Mouse (Mus musculus) heart, embryonic 10.5 days (tissue): ENCODE results near the gene Tpst1. TPM values are rescaled to one million over a fixed set of nuclear protein-coding genes. Genes with fewer than 3 reads are reported as not detected.

Source experiments
- DNase-seq: peaks from one replicate; pipeline ENCODE4 v3.0.0-alpha.2; 2017; ENCODE audit warnings: low spot score
- H3K27ac ChIP-seq: fragments of 300-500 bp; sonication (generic); 2 replicates; pipeline ENCODE4 v1.5.1; 2016; ENCODE audit warnings: mild to moderate bottlenecking
- H3K27me3 ChIP-seq: fragments of 300-500 bp; sonication (generic); 2 replicates; pipeline ENCODE4 v1.6.1; 2016; ENCODE audit warnings: mild to moderate bottlenecking; ENCODE audit not compliant: poor library complexity, insufficient read depth, severe bottlenecking
- H3K36me3 ChIP-seq: fragments of 300-500 bp; sonication (generic); 2 replicates; pipeline ENCODE4 v1.6.1; 2016; ENCODE audit warnings: mild to moderate bottlenecking, moderate library complexity
- H3K4me1 ChIP-seq: fragments of 300-500 bp; sonication (generic); 2 replicates; pipeline ENCODE4 v1.6.1; 2016; ENCODE audit warnings: mild to moderate bottlenecking
- H3K4me3 ChIP-seq: fragments of 300-500 bp; sonication (generic); 2 replicates; pipeline ENCODE4 v1.5.1; 2016; ENCODE audit warnings: mild to moderate bottlenecking, moderate library complexity
- H3K9me3 ChIP-seq: fragments of 300-500 bp; sonication (generic); 2 replicates; pipeline ENCODE4 v1.6.1; 2016; ENCODE audit warnings: mild to moderate bottlenecking, moderate library complexity
- whole genome bisulfite sequencing: fragments of 180-500 bp; shearing (Covaris S2); methylation state at CpG from one replicate; pipeline ENCODE4 v1.1.7; 2016; 5-methylcytosine and 5-hydroxymethylcytosine counted together
- polyA plus RNA-seq: library from polyadenylated mRNA; unstranded; fragments of >200 nt; fragmentation: Nextera tagmentation; extraction: Ambion mirVana; gene quantifications from 2 replicates; pipeline ENCODE4 v1.2.1, GENCODE M21; 2016

Tpst1 gene
- polyA plus RNA-seq, 1 experiment from 2014 or later: 44.6 TPM

GRCm38 (mm10) chr5:130059413-130060328, 13.5 kb upstream of the Tpst1 start:
- 58% methylated on average over 12 of the region's 12 CpGs for WGBS
- Histone ChIP-seq H3K9me3 (no peaks in the 10 kb centered on the region), H3K27ac (peak overlapping the region; percentile 72; the same call in 1 of the 2 replicates), H3K36me3 (peaks cover 33% of the 10 kb centered on the region; the same call in 1 of the 2 replicates), H3K27me3 (peaks cover 2% of the 10 kb centered on the region; the same call in 1 of the 2 replicates), H3K4me1 (peaks cover 13% of the 10 kb centered on the region), H3K4me3 (no peak overlapping the region)
- DNase-seq: no peak

DNA sequence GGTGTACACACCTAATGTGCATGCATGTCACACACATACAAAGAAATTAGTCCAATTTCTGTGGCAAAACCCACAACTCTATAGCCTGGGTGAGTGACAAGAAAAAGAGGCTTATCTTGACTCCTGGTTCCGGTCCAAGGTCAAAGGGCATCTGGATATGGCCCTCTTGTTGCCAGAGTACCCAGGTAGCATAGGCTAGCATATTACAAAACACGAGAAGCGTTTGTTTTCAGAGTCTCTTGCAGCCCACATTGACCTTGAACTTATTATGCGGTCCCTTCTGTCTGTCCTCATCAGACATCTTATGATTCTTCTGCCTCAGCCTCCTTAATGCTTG, 12.8 kb upstream of the Tpst1 start:
- no peak for DNase-seq
- Histone ChIP-seq H3K27ac (0 out of 2 replicates have a peak overlapping the region, but pooled peaks have one; percentile 72), H3K36me3 (peaks cover 30% of the 10 kb centered on the region; the same call in 1 of the 2 replicates), H3K27me3 (no peaks in the 10 kb centered on the region), H3K4me1 (peaks cover 13% of the 10 kb centered on the region), H3K4me3 (no peak overlapping the region), H3K9me3 (no peaks in the 10 kb centered on the region)
- 83% methylated on average over 4 of the region's 4 CpGs for WGBS

GRCm38 (mm10) chr5:130062096-130062495, 11.0 kb upstream of the Tpst1 start:
- Histone ChIP-seq H3K27me3 (no peaks in the 10 kb centered on the region), H3K36me3 (peaks cover 25% of the 10 kb centered on the region; the same call in 1 of the 2 replicates), H3K27ac (no peak overlapping the region), H3K4me3 (no peak overlapping the region), H3K4me1 (peaks cover 13% of the 10 kb centered on the region), H3K9me3 (no peaks in the 10 kb centered on the region)
- no peak for DNase-seq
- WGBS: 67% methylated on average over 2 of the region's 2 CpGs

GRCm38 (mm10) chr5:130063760-130064159, 9.4 kb upstream of the Tpst1 start:
- no peak overlapping the region for H3K4me3 ChIP-seq
- H3K4me1 ChIP-seq: peaks cover 13% of the 10 kb centered on the region
- no peak overlapping the region for H3K27ac ChIP-seq
- no peak for DNase-seq
- H3K36me3 ChIP-seq: peaks cover 17% of the 10 kb centered on the region; the same call in 1 of the 2 replicates
- no peaks in the 10 kb centered on the region for H3K9me3 ChIP-seq
- no peaks in the 10 kb centered on the region; the same call in 1 of the 2 replicates for H3K27me3 ChIP-seq
- WGBS: 86% methylated on average over 2 of the region's 2 CpGs

- no peak for DNase-seq
Measured at GRCm38 (mm10) chr5:130065579-130065978, 7.5 kb upstream of the Tpst1 start.

GRCm38 (mm10) chr5:130067841-130068264, 5.3 kb upstream of the Tpst1 start:
- H3K9me3 ChIP-seq: 0 out of 2 replicates have a peak, but pooled peaks cover 3% of the 10 kb centered on the region
- peaks cover 8% of the 10 kb centered on the region for H3K27me3 ChIP-seq
- no peaks in the 10 kb centered on the region for H3K4me1 ChIP-seq
- WGBS: 69% methylated on average over 3 of the region's 3 CpGs
- H3K36me3 ChIP-seq: no peaks in the 10 kb centered on the region
- no peak overlapping the region for H3K27ac ChIP-seq
- DNase-seq: no peak
- no peak overlapping the region for H3K4me3 ChIP-seq

More at GRCm38 (mm10) chr5:130065579-130065978, 7.5 kb upstream of the Tpst1 start:
- Histone ChIP-seq H3K36me3 (0 out of 2 replicates have a peak, but pooled peaks cover 8% of the 10 kb centered on the region), H3K4me3 (no peak overlapping the region), H3K9me3 (0 out of 2 replicates have a peak, but pooled peaks cover 3% of the 10 kb centered on the region), H3K4me1 (no peaks in the 10 kb centered on the region), H3K27me3 (peaks cover 5% of the 10 kb centered on the region), H3K27ac (no peak overlapping the region)
- 86% methylated on average over 1 of the region's 1 CpGs for WGBS

GRCm38 (mm10) chr5:130074491-130074890, 1.4 kb downstream of the Tpst1 start:
- Histone ChIP-seq H3K4me3 (no peak overlapping the region), H3K36me3 (no peaks in the 10 kb centered on the region), H3K9me3 (no peaks in the 10 kb centered on the region), H3K4me1 (peaks cover 6% of the 10 kb centered on the region), H3K27me3 (peaks cover 32% of the 10 kb centered on the region; the same call in 1 of the 2 replicates), H3K27ac (no peak overlapping the region)
- 78% methylated on average over 6 of the region's 6 CpGs for WGBS
- DNase-seq: no peak

DNA sequence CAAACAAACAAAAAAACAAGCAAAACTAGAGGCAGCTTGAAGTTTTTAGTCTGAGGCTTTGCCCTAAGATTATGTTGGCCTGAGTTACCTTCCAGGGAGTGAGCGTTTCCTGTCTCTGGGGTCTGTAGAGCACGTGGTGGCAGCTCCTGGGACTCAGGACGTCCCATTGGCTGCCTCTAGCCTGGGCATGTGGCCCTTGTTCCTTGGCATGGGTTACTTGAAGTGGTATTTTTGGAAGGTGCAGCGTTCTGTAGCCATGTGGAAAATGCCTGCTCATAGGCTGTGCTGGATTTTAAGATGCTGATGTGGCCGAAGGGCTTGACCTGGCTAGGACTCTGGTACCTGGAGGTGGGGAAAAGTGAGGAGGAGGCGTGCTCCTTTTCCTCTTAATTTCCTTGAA, 3.3 kb downstream of the Tpst1 start:
- H3K4me1 ChIP-seq: peaks cover 11% of the 10 kb centered on the region
- peaks cover 6% of the 10 kb centered on the region for H3K36me3 ChIP-seq
- 61% methylated on average over 6 of the region's 6 CpGs for WGBS
- H3K9me3 ChIP-seq: no peaks in the 10 kb centered on the region
- H3K27me3 ChIP-seq: peaks cover 24% of the 10 kb centered on the region; the same call in 1 of the 2 replicates
- no peak for DNase-seq
- no peak overlapping the region for H3K4me3 ChIP-seq
- H3K27ac ChIP-seq: no peak overlapping the region

- Histone ChIP-seq H3K27ac (0 out of 2 replicates have a peak overlapping the region, but pooled peaks have one; percentile 95), H3K36me3 (peaks cover 10% of the 10 kb centered on the region), H3K27me3 (peaks cover 24% of the 10 kb centered on the region; the same call in 1 of the 2 replicates), H3K4me1 (peaks cover 11% of the 10 kb centered on the region), H3K4me3 (no peak overlapping the region), H3K9me3 (no peaks in the 10 kb centered on the region)
- DNase-seq: peak; percentile 47
- whole genome bisulfite sequencing: 71% methylated on average over 9 of the region's 9 CpGs
Measured at GRCm38 (mm10) chr5:130078096-130078833, 5.1 kb downstream of the Tpst1 start.

GRCm38 (mm10) chr5:130078834-130079156, 5.7 kb downstream of the Tpst1 start:
- H3K4me1 ChIP-seq: peaks cover 11% of the 10 kb centered on the region
- H3K4me3 ChIP-seq: peak overlapping the region; percentile 84
- H3K27me3 ChIP-seq: peaks cover 24% of the 10 kb centered on the region; the same call in 1 of the 2 replicates
- WGBS: 39% methylated on average over 6 of the region's 6 CpGs
- no peak for DNase-seq
- H3K27ac ChIP-seq: peak overlapping the region; percentile 95
- H3K9me3 ChIP-seq: no peaks in the 10 kb centered on the region
- peaks cover 10% of the 10 kb centered on the region for H3K36me3 ChIP-seq

DNA sequence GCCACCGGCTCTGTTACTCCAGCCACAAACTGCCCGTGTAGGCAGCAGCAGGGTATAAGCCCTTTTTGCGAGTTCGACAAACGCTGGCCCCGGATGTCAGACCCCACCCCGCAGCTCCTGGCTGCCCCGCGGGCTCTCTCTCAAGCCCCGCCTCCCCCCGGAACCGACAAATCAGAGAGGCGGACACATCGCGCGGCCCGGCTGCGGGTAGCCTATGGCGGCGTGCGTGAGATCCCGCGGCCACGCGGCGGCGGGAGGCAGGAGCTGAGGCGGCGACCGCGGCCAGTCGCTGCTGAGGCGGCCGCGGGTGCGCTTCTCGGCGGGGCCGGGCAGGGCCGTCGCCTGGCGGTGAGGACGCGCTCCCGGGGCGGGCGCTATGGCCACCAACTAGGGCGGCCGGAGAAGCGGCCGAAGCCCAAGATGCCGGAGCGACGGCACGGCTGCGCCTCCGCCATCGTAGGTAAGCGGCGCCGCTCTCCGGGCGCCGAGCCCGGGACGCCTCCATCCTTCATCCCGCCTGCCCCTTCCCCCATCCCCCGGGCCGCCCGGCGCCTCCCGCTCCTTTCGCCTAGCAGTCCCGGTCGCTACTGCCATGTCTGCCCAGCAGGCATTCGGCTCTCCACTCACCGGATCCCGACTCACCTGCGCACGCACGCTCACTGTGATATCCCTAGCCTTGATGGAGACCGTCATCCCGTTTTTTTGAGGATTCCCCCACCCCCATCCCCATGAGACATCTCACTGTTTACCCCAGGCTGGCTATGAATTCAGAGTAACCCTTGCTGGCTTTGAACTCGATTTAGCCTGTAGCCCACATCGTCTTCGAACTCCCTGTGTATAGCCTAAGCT, 6.3 kb downstream of the Tpst1 start:
- Histone ChIP-seq H3K9me3 (no peaks in the 10 kb centered on the region), H3K27me3 (peaks cover 24% of the 10 kb centered on the region; the same call in 1 of the 2 replicates), H3K27ac (peak overlapping the region; percentile 95), H3K36me3 (peaks cover 10% of the 10 kb centered on the region), H3K4me1 (peaks cover 11% of the 10 kb centered on the region), H3K4me3 (peak overlapping the region; percentile 84)
- whole genome bisulfite sequencing: 1% methylated on average over 68 of the region's 86 CpGs
- DNase-seq: peak; percentile 94

DNA sequence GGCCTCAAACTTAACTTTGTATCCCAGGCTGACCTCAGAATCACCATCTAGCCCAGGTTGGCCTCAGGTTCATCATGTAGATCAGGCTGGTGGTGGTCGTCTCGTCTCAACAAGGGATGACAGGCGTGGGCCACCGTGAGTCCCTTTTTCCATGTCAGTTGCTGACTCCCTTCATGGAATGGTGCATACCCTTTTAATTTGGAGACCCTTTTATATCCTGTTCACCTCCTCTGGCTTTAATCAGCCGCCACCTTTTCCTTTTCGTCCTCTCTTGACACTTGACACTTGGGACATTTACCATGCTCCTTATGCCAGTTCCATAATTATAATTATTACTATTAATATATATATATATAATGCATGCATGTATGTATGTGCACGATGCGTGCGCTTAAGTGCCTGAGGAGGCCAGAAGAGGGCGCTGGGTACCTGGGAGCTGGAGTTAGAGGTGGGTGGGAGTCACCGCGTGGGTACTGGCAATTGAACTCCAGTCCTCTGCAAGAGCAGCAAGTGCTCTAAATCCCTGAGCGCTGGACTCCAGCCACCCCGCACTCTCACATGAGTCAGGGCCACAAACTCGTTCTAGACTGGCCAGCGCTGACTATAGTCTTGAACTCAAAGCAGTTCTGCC, 7.0 kb downstream of the Tpst1 start:
- H3K4me3 ChIP-seq: peak overlapping the region; percentile 84
- H3K36me3 ChIP-seq: peaks cover 10% of the 10 kb centered on the region
- H3K27ac ChIP-seq: peak overlapping the region; percentile 95
- H3K9me3 ChIP-seq: no peaks in the 10 kb centered on the region
- peaks cover 11% of the 10 kb centered on the region for H3K4me1 ChIP-seq
- 72% methylated on average over 16 of the region's 16 CpGs for WGBS
- DNase-seq: peak; percentile 71
- peaks cover 24% of the 10 kb centered on the region; the same call in 1 of the 2 replicates for H3K27me3 ChIP-seq
